Mouse (Mus musculus) thymus, postnatal 36 days (tissue): ENCODE measurements around the gene Olfr813.
"Not testable (repeated sequence)": the region's sequence is repeated elsewhere in the genome, so short reads cannot be mapped to it uniquely, and the experiment has no call there.

ENCODE experiments used
- DNase-seq, 2 experiments: peaks; one replicate each; pipeline ENCODE4 v3.0.0; 2022; ENCODE audit warnings: mixed read lengths in 2 of 2

Gene Olfr813

DNA sequence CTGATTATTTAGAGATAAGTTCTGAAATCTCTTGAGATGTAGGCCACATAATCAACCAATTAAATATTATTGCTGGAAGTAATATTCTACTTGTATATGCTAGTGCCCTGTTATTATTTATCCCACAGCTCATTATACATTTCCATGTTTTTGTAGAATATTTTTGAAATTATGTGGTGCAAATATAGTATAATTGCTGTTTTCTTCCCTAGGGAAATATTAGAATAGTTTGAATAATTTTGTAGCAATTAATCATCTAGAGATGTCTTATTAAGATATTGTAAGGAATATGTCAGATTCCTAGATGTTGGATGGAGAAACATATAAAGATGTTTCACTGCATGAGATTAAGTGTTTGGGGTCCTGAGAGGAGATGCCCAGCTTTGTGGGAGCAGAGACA lies at the start of gene Olfr813:
Olfr813 (plus strand) TSS at position 301 of the 400 bp plus-strand sequence.
- DNase-seq: no peak

DNA sequence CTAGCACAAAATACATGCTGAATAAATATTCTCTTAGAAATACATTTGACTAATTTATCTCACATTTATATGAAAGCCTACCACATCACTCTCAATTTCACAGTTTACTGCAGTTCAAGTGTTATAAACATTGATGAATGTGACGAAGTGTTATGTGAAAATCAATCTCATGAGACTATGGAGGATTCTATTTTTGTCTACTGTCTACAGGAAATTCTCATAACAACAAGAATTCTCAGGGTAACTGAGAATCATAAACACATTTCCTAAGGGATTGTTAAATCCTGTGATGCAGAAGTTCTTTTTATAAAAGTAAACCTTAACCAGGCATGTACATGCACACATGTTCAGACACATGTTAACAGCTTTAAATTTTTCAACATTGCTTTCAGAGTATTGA lies 9.2 kb upstream of the Olfr813 start, which contains the start of gene Olfr812:
Olfr812 (minus strand) TSS at position 101 of the 400 bp plus-strand sequence.
- no peak for DNase-seq

- DNase-seq: no peak
Measured at GRCm38 (mm10) chr10:129847343-129847742, 7.8 kb upstream of the Olfr813 start.

DNA sequence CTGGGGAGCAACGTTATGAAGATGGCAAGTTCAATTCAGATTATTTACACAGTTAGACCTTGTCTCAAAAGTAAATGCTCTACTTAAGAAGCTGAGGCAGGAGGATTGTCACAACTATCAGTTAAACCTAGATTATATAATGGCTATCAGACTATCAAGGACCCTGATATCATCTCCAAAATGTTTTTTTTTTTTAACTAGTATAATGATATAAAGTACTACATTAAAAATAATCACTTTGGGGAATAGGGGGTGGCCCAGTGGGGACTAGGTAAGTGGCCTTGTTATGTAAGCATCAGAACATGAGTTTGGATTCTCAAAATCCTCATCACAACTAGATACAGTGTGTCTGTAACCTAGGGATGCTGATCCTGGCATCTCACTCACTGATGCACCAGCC lies 24.6 kb downstream of the Olfr813 start, which contains the start of gene Olfr814:
Olfr814 (minus strand) TSS at position 101 of the 400 bp plus-strand sequence.
- not testable (repeated sequence) for DNase-seq

DNA sequence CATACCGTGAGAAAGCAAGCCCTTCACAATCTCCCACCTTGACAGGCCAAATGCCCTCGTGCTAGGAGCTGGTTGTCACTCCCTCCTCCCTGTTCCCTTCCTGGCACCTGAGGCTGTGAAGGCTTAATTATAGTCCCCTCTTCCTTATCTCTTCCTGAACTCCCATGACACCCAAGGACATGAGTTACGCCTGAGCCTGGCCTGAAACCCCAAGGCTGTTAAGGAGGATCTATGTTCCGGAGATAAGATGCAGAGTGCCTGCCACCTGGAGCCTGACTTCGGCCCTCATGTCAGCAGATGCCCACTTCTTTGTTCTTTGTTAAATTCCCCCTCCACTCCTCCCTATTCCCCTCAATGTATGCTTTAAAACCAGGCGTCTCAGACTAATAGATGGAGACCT lies 30.3 kb downstream of the Olfr813 start:
- not testable (repeated sequence) for DNase-seq

DNA sequence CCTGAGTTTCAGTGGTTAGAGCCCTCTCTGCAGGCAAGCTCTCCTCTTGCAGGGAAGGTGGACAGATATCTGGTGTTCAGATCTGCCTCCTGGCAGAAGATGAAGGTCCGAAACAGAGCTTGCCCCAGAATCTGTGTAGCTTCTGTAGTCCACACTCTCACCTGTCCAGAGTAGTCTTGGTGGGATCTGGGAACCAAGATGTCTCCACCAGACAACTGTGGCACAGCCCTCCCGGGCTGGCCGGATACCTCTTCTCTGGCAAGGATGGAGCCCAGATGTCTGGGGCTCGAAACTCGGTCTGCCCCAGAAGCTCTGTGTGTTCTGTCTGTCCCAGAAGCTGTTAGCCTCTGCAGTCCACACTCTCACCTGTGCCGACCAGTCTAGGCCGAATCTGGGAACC lies 30.8 kb downstream of the Olfr813 start:
- DNase-seq: no peak

DNA sequence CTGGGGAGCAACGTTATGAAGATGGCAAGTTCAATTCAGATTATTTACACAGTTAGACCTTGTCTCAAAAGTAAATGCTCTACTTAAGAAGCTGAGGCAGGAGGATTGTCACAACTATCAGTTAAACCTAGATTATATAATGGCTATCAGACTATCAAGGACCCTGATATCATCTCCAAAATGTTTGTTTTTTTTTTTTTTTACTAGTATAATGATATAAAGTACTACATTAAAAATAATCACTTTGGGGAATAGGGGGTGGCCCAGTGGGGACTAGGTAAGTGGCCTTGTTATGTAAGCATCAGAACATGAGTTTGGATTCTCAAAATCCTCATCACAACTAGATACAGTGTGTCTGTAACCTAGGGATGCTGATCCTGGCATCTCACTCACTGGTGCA lies 50.6 kb downstream of the Olfr813 start, which contains the start of gene Olfr815:
Olfr815 (minus strand) TSS at position 101 of the 400 bp plus-strand sequence.
- not testable (repeated sequence) for DNase-seq
